In the genomic region with DNA sequence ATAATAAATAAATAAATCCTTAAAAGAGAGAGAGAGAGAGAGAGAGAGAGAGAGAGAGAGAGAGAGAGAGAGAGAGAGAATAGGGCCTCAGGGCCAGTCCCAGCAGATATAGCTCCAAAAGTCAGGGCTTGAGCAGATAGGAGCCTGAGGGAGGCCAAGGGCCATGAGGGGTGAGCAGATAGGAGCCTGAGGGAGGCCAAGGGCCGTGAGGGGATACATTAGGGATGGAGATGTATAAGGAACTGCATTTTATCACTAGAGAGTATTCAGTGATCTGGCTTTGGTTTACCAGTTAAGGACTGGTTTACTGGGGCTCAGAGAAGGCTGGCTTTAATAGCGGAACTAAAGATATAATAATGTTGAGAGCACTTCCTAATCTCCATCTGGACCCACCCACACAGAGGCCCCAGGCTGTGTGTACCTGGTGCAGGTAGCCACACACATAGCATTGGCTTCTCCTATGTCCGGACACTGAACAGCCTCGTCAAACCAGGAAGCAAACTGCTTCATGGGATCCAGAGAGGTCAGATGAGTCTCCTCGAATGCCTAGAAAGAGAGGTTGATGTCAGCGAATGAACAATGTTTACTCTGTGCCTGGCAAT, we compare ENCODE assay signal across 17 mouse cellular contexts. TPM values are rescaled to one million over a fixed set of nuclear protein-coding genes. Genes with fewer than 3 reads are reported as not detected.
DNase-seq lines count a peak whose midpoint lies in the region; ATAC-seq and TF ChIP-seq lines count a peak whose summit lies in the region.
"Had no signal": no experiment of that assay in that cellular context is flagged by ENCODE, and none has a peak within 500 bp of the region (broad histone marks: within the 10 kb centered on the region; RNA-seq: fewer than 3 reads in every experiment).

No protein-coding gene starts in this region.

- TF ChIP-seq POLR2A in small intestine, adult 2 months (IDR thresholded peaks at IDR 0.05; ENCODE audit: low read depth, low read length): no peak

- no peak for DNase-seq in hindbrain, embryonic 10.5 days (ENCODE audit: low spot score)
- DNase-seq in embryonic facial prominence, embryonic 10.5 days (ENCODE audit: low spot score): no peak
- DNase-seq in liver, embryonic 11.5 days (ENCODE audit: low spot score): no peak
- no peak for DNase-seq in right cerebral cortex, postnatal 25 days
- no peak for DNase-seq in ovary, postnatal 10 days (ENCODE audit: low spot score)
- DNase-seq in thymus, postnatal 25 days: no peak
- DNase-seq: adrenal gland, adult 8-10 months; cerebellum, adult 9-10 months; heart, adult 11 months; heart, postnatal 4 days; lung, postnatal 4 days; midbrain, embryonic 14.5 days; thymus, adult 18-20 months had no signal

- no peaks in the 10 kb centered on the region for H3K36me3 ChIP-seq in hindbrain, embryonic 10.5 days
- H3K36me3 ChIP-seq in hindbrain, embryonic 16.5 days (ENCODE audit: control insufficient read depth, insufficient read depth, low read length): no peaks in the 10 kb centered on the region
- no peaks in the 10 kb centered on the region for H3K36me3 ChIP-seq in embryonic facial prominence, embryonic 10.5 days (replicated peaks)
- H3K36me3 ChIP-seq in liver, embryonic 11.5 days (ENCODE audit: control insufficient read depth, insufficient read depth, low read length): peaks cover 15% of the 10 kb centered on the region
- H3K36me3 ChIP-seq in small intestine, adult 2 months (ENCODE audit: control insufficient read depth, insufficient read depth, low read length): peaks cover 21% of the 10 kb centered on the region
- H3K36me3 ChIP-seq: kidney, embryonic 15.5 days; limb, embryonic 15.5 days had no signal

- no peak overlapping the region for H3K4me2 ChIP-seq in hindbrain, embryonic 16.5 days (ENCODE audit: low read length)
- H3K4me2 ChIP-seq in liver, embryonic 11.5 days: peak overlapping the region; percentile 80
- H3K4me2 ChIP-seq: limb, embryonic 15.5 days had no signal

- no peak overlapping the region for H3K27ac ChIP-seq in hindbrain, embryonic 10.5 days
- H3K27ac ChIP-seq in hindbrain, embryonic 16.5 days (ENCODE audit: low read depth, low read length): no peak overlapping the region
- H3K27ac ChIP-seq in embryonic facial prominence, embryonic 10.5 days (replicated peaks): no peak overlapping the region
- H3K27ac ChIP-seq in liver, embryonic 11.5 days (ENCODE audit: low read depth, low read length): peak overlapping the region; percentile 95
- peak overlapping the region; percentile 46 for H3K27ac ChIP-seq in small intestine, adult 2 months (ENCODE audit: insufficient read depth, low read depth, low read length)
- H3K27ac ChIP-seq: kidney, embryonic 15.5 days; limb, embryonic 15.5 days had no signal

- no peaks in the 10 kb centered on the region for H3K9me3 ChIP-seq in hindbrain, embryonic 10.5 days
- H3K9me3 ChIP-seq in hindbrain, embryonic 16.5 days (ENCODE audit: control insufficient read depth, low read length): no peaks in the 10 kb centered on the region
- no peaks in the 10 kb centered on the region for H3K9me3 ChIP-seq in embryonic facial prominence, embryonic 10.5 days
- no peaks in the 10 kb centered on the region for H3K9me3 ChIP-seq in liver, embryonic 11.5 days (ENCODE audit: control insufficient read depth, low read length)
- H3K9me3 ChIP-seq: kidney, embryonic 15.5 days; limb, embryonic 15.5 days had no signal

- ATAC-seq in hindbrain, embryonic 16.5 days: no peak
- peak; percentile 76 for ATAC-seq in liver, embryonic 11.5 days (replicated peaks; ENCODE audit: low FRiP score)

- H3K4me1 ChIP-seq in hindbrain, embryonic 10.5 days (replicated peaks): peaks cover 25% of the 10 kb centered on the region
- H3K4me1 ChIP-seq in hindbrain, embryonic 16.5 days (ENCODE audit: control insufficient read depth, insufficient read depth, low read depth, low read length): peaks cover 15% of the 10 kb centered on the region
- H3K4me1 ChIP-seq in embryonic facial prominence, embryonic 10.5 days: peaks cover 35% of the 10 kb centered on the region
- peaks cover 35% of the 10 kb centered on the region for H3K4me1 ChIP-seq in liver, embryonic 11.5 days (replicated peaks; ENCODE audit: control insufficient read depth, insufficient read depth, low read length)
- peaks cover 38% of the 10 kb centered on the region for H3K4me1 ChIP-seq in small intestine, adult 2 months (ENCODE audit: control insufficient read depth, insufficient read depth, insufficient read length, low read length)

- H3K4me3 ChIP-seq in hindbrain, embryonic 10.5 days: peak overlapping the region; percentile 66; the same call in 1 of the 2 replicates
- H3K4me3 ChIP-seq in hindbrain, embryonic 16.5 days (ENCODE audit: low read length): no peak overlapping the region
- H3K4me3 ChIP-seq in embryonic facial prominence, embryonic 10.5 days: peak overlapping the region; percentile 71; the same call in 1 of the 2 replicates
- H3K4me3 ChIP-seq in liver, embryonic 11.5 days (ENCODE audit: low read depth, low read length): peak overlapping the region; percentile 71
- no peak overlapping the region for H3K4me3 ChIP-seq in small intestine, adult 2 months (ENCODE audit: low read depth, low read length)
- H3K4me3 ChIP-seq: kidney, embryonic 15.5 days; limb, embryonic 15.5 days had no signal

- H3K9ac ChIP-seq in hindbrain, embryonic 16.5 days (ENCODE audit: low read depth, low read length): no peak overlapping the region
- H3K9ac ChIP-seq in liver, embryonic 11.5 days (ENCODE audit: low read depth, low read length): peak overlapping the region; percentile 77
- H3K9ac ChIP-seq: kidney, embryonic 15.5 days; limb, embryonic 15.5 days had no signal

- TF ChIP-seq CTCF in small intestine, adult 2 months (IDR thresholded peaks at IDR 0.05; ENCODE audit: extremely low read depth, insufficient read length, insufficient replicate concordance, low read depth, low read length): no peak

- WGBS in hindbrain, embryonic 10.5 days: 79% methylated on average over 6 of the region's 6 CpGs
- 81% methylated on average over 6 of the region's 6 CpGs for WGBS in hindbrain, embryonic 16.5 days
- 80% methylated on average over 6 of the region's 6 CpGs for WGBS in embryonic facial prominence, embryonic 10.5 days
- WGBS in liver, embryonic 11.5 days: 54% methylated on average over 6 of the region's 6 CpGs
- 32% methylated on average over 6 of the region's 6 CpGs for WGBS in small intestine, adult 2 months

- peaks cover 17% of the 10 kb centered on the region; the same call in 1 of the 2 replicates for H3K27me3 ChIP-seq in hindbrain, embryonic 10.5 days (ENCODE audit: insufficient read depth, poor library complexity, severe bottlenecking)
- H3K27me3 ChIP-seq in hindbrain, embryonic 16.5 days (replicated peaks; ENCODE audit: control insufficient read depth, insufficient read depth, low read length): no peaks in the 10 kb centered on the region
- peaks cover 6% of the 10 kb centered on the region for H3K27me3 ChIP-seq in embryonic facial prominence, embryonic 10.5 days (replicated peaks; ENCODE audit: low read depth, poor library complexity, severe bottlenecking)
- no peaks in the 10 kb centered on the region for H3K27me3 ChIP-seq in liver, embryonic 11.5 days (replicated peaks; ENCODE audit: control insufficient read depth, insufficient read depth, low read length)
- H3K27me3 ChIP-seq in small intestine, adult 2 months (ENCODE audit: control insufficient read depth, insufficient read depth, low read length): no peaks in the 10 kb centered on the region
- H3K27me3 ChIP-seq: kidney, embryonic 15.5 days; limb, embryonic 15.5 days had no signal

RNA-seq across cellular contexts. Expression of gene Pnpo, which starts 1.7 kb away (rescaled TPM):
- polyA plus RNA-seq in hindbrain, embryonic 10.5 days (2016; fragmentation: Nextera tagmentation; extraction: Ambion mirVana): 31.4 and 36.4 TPM in 2 replicates
- polyA plus RNA-seq in hindbrain, embryonic 16.5 days (2015; fragmentation: Nextera tagmentation; extraction: Ambion mirVana): 36.2 and 37.3 TPM in 2 replicates
- polyA plus RNA-seq in embryonic facial prominence, embryonic 10.5 days (2016; fragmentation: Nextera tagmentation; extraction: Ambion mirVana): 32.0 and 34.5 TPM in 2 replicates
- 206 and 226 TPM in 2 replicates for polyA plus RNA-seq in liver, embryonic 11.5 days (2014; fragmentation: Nextera tagmentation; extraction: Ambion mirVana)
- polyA plus RNA-seq in small intestine, adult 2 months (2012; rRNA removed): 28.4 and 44.6 TPM in 2 replicates

RNA-seq across cellular contexts. Expression of gene Prr15l, which starts 14.2 kb away (rescaled TPM):
- 0.37 and 0.75 TPM in 2 replicates for polyA plus RNA-seq in hindbrain, embryonic 10.5 days (2016; fragmentation: Nextera tagmentation; extraction: Ambion mirVana)
- 0.35 and 0.60 TPM in 2 replicates for polyA plus RNA-seq in hindbrain, embryonic 16.5 days (2015; fragmentation: Nextera tagmentation; extraction: Ambion mirVana)
- 1.1 and 2.3 TPM in 2 replicates for polyA plus RNA-seq in embryonic facial prominence, embryonic 10.5 days (2016; fragmentation: Nextera tagmentation; extraction: Ambion mirVana)
- 1.8 and 2.2 TPM in 2 replicates for polyA plus RNA-seq in liver, embryonic 11.5 days (2014; fragmentation: Nextera tagmentation; extraction: Ambion mirVana)
- polyA plus RNA-seq in small intestine, adult 2 months (2012; rRNA removed): 56.6 and 137 TPM in 2 replicates

RNA-seq across cellular contexts. Expression of gene Cdk5rap3, which starts 25.8 kb away (rescaled TPM):
- 112 and 124 TPM in 2 replicates for polyA plus RNA-seq in hindbrain, embryonic 10.5 days (2016; fragmentation: Nextera tagmentation; extraction: Ambion mirVana)
- polyA plus RNA-seq in hindbrain, embryonic 16.5 days (2015; fragmentation: Nextera tagmentation; extraction: Ambion mirVana): 81.2 and 84.8 TPM in 2 replicates
- 90.1 and 99.9 TPM in 2 replicates for polyA plus RNA-seq in embryonic facial prominence, embryonic 10.5 days (2016; fragmentation: Nextera tagmentation; extraction: Ambion mirVana)
- polyA plus RNA-seq in liver, embryonic 11.5 days (2014; fragmentation: Nextera tagmentation; extraction: Ambion mirVana): 69.6 and 71.3 TPM in 2 replicates
- 23.2 and 33.1 TPM in 2 replicates for polyA plus RNA-seq in small intestine, adult 2 months (2012; rRNA removed)

RNA-seq across cellular contexts. Expression of gene Sp2, which starts 40.7 kb away (rescaled TPM):
- polyA plus RNA-seq in hindbrain, embryonic 10.5 days (2016; fragmentation: Nextera tagmentation; extraction: Ambion mirVana): 29.5 and 31.4 TPM in 2 replicates
- polyA plus RNA-seq in hindbrain, embryonic 16.5 days (2015; fragmentation: Nextera tagmentation; extraction: Ambion mirVana): 13.5 and 19.0 TPM in 2 replicates
- 27.9 and 30.3 TPM in 2 replicates for polyA plus RNA-seq in embryonic facial prominence, embryonic 10.5 days (2016; fragmentation: Nextera tagmentation; extraction: Ambion mirVana)
- 18.3 and 18.9 TPM in 2 replicates for polyA plus RNA-seq in liver, embryonic 11.5 days (2014; fragmentation: Nextera tagmentation; extraction: Ambion mirVana)
- 11.0 and 20.1 TPM in 2 replicates for polyA plus RNA-seq in small intestine, adult 2 months (2012; rRNA removed)

Comparison
In these comparisons a context has a peak if more than half of its experiments do, and no peak if none do; other contexts are left out.
1. H3K4me3 ChIP-seq: peak in hindbrain, embryonic 10.5 days (single experiment), embryonic facial prominence, embryonic 10.5 days (single experiment) and liver, embryonic 11.5 days (single experiment); none in hindbrain, embryonic 16.5 days (single experiment) and small intestine, adult 2 months (single experiment).
2. H3K27ac ChIP-seq: peak in liver, embryonic 11.5 days (single experiment) and small intestine, adult 2 months (single experiment); none in hindbrain, embryonic 10.5 days (single experiment), hindbrain, embryonic 16.5 days (single experiment) and embryonic facial prominence, embryonic 10.5 days (single experiment).
3. RNA of gene Prr15l, which starts 14.2 kb away (polyA plus RNA-seq): 56.6 to 137 TPM in small intestine, adult 2 months; 1.1 to 2.3 TPM in embryonic facial prominence, embryonic 10.5 days, 1.8 to 2.2 TPM in liver, embryonic 11.5 days, 0.37 to 0.75 TPM in hindbrain, embryonic 10.5 days and 0.35 to 0.60 TPM in hindbrain, embryonic 16.5 days; every median in the first group is over 10 times any median in the second.